Mouse (Mus musculus) ovary, postnatal 36 days (tissue): ENCODE measurements around the gene Mast3.
A peak's percentile ranks its signal among the peaks of the same experiment; 100 is the strongest.

Experiments used
- DNase-seq: peaks from one replicate; pipeline ENCODE4 v3.0.0; 2022; ENCODE audit warnings: low spot score, mixed read lengths

The Mast3 gene

DNA sequence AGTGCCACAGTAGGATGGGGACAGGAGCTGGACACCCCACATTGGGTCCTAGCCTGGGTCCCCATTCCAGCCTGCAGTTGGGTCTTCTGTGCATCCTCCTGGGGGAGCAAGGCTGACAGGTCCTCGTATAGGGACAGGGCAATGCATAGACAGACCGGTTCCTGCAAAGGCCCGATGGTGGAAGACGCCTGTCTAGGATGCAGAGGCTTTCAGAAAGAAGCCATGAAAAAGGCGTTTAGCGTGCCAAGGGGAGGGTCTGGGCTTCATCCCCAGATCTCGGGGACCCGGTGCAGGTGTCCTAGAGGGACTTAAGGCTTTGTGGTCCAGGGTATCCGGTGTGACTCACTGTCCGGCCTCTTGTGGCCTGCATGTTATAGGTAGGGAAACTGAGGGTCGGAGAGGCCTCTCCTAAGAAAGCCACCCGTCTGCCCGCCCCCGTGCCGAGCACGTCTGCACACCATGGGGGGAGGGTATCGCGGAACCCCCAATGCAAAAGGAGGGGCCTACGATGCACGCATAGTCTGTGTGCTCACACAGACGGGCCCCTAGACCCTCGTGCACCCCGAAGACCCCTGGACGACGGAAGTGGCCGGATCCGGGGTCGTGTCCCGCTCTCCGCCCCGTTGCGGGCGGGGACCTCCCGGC lies 28.9 kb downstream of the Mast3 start:
- no peak for DNase-seq

GRCm38 (mm10) chr8:70775227-70775626 lies 29.6 kb downstream of the Mast3 start:
- no peak for DNase-seq

DNA sequence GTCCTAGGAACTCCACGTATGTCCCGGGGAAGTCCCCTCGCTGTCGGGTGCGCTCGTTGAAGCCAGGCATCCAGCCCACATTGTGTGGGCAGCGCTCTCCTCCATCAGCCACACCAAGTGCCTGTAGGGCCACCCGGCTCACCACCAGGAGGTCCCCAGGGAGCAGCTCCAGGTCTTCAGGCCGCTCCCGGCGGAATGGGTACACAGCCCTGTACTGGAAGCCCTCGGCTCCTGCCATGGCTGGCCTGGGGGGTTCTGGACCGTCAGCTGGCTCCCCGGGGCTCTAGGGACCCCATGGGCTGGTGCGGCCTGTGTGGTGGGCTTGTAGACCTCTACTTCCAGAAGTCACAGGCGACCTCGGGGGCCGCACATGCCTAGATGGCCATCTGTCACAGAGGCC lies 30.1 kb downstream of the Mast3 start:
- DNase-seq: no peak

DNA sequence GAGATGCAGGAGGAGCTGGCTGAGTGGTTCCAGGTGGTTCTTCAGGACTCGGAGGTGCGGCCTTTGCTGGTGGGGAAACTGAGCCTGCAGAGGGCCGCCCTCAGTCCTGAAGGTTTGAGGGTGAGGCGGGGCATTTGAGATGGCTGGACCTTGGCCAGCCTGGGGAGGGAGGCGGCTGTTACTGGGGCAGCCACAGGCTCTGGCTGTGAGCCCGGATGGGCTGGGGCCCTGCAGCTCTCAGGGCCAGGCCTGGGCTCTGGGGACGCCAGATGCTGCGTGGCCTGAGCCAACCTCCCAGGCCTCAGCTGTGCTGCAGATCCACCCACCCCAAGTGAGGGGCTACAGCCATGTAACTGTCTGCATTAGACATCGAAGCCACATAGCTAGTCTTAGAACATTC lies 31.0 kb downstream of the Mast3 start:
- peak; percentile 85 for DNase-seq

DNA sequence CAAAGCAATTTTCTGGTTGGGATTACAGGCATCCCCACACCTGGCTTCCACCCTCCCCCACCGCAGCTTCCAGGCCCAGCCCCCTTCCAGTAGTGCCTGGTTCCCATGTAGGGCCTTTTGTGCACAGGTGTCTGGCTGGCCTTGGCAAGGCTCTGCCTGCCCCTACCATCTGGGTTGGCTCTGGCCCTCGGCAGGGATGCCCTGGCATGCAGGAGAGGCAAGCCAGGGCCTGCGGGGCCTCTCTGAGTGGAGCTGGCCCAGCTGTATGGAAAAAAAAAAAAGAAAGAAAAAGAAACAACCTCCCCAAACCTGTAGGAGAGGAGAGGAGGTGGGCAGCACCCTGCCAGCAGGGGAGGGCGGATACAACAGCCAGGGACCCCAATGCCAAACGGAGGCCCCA lies 31.4 kb downstream of the Mast3 start:
- no peak for DNase-seq

DNA sequence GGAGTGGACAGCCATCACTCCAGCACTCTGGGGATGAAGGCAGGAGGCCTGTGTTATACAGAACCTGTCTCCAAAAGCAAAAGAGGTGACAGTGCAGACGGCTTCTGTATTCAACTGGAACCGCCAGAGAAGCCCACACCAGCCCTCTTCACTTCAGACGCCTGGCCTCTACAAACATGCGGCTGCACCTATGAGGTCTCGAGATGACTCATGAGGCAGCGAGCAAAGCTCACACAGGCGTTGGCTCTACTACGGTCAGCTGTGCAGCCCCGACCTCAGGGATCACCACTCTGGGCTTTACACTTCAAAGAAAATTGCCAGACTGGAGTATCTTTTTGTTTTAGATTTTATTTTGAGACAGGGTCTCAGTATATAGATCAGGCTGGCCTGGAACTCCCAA lies 32.0 kb downstream of the Mast3 start:
- no peak for DNase-seq

DNA sequence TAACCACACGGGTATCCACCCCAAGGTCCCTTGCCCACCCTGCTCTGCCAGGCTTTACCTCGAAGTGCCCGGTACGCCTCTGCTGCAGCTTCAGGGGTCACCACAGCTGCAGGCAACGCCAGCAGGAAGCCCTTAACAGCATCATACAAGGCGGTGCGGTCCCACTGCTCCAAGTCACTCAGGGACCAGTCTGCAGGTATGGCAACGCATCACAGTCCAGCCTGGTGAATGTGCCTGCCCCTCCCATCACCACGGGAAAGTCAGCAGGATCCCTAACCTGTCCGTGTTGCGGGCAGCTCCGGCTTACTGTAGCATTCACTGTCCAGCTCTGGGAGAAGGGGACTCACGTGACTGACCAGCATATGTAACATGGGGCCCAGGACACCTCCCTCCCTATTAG lies 32.8 kb downstream of the Mast3 start:
- no peak for DNase-seq

- DNase-seq: no peak
Observed at GRCm38 (mm10) chr8:70771217-70771616, 33.6 kb downstream of the Mast3 start.

DNA sequence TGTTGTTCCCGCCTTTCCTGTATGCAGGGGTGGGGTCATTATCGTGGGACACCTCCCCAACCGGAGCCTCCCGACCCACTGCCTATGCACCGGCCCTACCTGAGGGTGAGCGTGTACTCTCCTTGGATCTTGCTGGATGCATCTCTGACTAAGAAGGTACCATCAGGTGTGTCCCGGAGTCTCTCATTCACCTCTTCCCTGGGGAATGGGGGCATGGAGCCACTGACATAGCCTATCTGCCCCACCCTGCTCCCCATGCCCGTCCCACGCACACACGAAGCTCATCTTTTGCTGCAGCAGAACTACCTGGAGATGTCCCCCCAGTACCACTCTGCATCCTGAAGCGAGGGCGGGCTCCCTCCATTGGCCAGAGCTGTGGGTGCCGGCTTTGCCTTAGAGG lies 34.1 kb downstream of the Mast3 start:
- no peak for DNase-seq

DNA sequence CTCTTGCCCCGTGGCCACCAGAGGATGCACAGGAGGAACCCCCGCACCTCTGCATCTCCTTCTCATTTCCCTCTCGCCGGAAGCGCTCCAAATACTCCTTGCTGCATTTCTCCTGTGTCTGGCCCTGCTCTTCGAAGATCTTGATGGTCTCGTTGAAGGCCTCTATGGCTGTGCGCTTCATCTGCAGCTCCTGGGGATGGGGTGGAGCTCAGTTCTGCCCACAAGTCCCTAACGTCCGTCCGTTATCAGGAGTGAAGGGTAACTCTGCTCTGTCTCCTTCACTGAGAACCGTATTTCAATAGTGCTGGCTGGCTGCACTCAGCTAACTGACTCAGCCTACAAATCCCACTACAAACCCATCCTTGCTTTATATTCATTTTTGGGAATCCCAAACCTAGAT lies 35.0 kb downstream of the Mast3 start:
- no peak for DNase-seq

DNA sequence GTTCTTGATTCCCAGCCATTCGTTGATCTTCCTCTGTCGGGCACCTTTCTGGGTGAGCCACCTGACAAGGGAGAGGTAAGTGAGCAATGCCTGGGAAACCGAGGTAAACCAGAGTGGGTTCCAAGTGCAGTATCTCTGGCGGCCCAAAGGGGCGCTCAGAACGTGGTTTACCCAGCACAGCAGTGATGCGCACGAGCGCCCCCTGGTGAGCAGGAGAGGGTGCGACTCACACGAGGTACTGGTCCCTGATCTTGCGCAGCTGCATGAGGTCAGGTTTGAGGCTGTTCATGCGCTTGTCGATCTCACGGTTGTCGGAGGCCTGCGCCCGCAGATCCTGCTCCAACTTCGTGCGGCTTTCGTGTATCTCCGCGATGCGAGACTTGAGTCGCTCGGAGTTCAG lies 35.5 kb downstream of the Mast3 start:
- DNase-seq: peak; percentile 94

DNA sequence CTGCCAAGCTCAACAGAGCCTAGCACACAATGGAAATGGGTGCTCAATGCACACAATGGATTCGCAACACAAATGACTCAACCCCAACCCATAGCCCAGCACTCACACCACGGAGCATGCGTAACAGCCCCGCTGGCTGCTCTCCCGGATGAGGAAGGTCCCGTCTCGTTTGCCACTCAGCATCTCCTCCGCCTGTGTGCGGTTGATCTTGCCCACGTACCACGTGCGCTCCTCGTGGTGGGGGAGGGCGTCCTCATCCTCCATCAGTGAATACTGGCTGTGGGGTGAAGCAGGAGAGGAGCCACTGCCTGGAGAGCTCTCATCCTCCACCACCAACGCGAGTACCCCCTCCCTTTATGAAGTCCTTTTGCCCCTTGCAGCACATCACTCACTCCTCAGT lies 35.9 kb downstream of the Mast3 start:
- no peak for DNase-seq

DNA sequence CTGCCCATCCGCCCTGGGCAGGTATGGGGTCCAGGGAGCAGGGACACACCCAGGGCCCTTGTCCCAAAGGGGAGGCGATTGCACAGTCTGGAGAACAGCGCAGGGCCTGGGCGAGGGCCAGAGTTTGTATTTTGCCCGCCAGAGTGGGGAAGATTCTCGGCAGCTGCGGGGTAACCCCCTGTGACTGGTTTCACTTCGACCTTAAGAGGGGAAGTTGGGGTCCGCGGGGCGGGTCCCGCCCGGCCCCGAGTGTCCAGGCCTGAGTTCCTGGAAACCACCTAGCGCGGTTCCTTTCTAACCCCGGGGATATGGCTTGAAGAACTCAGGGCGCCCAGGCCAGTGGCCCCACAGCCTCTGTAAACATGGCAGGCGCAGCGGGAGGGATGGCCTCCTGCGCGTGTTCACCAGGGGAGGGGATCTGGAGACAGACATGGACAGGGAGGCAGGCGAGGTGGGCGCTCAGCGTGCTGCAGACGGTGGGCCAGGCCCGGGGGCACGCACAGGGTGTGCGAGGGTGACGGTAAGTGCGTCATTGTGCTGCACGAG lies 36.5 kb downstream of the Mast3 start:
- DNase-seq: no peak

DNA sequence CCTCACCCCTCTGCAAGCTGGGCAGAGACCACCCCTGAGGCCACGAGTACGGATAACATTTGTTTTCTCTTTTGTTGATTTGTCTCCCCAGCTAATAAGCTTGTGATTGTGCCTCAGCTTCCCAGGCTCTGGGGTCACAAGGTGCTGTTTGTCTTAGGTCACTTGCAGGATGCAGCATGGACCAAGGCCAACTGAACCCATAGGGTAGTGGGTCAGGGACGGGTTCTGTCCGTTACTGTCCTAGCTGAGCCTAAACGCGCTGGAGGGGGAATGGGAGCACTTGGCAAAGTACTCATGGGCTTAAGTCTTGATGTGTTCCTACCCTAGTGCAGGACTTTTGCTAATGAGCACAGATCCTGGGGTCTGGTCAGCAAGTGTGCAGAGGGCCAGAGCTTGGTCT lies 37.4 kb downstream of the Mast3 start:
- no peak for DNase-seq

DNA sequence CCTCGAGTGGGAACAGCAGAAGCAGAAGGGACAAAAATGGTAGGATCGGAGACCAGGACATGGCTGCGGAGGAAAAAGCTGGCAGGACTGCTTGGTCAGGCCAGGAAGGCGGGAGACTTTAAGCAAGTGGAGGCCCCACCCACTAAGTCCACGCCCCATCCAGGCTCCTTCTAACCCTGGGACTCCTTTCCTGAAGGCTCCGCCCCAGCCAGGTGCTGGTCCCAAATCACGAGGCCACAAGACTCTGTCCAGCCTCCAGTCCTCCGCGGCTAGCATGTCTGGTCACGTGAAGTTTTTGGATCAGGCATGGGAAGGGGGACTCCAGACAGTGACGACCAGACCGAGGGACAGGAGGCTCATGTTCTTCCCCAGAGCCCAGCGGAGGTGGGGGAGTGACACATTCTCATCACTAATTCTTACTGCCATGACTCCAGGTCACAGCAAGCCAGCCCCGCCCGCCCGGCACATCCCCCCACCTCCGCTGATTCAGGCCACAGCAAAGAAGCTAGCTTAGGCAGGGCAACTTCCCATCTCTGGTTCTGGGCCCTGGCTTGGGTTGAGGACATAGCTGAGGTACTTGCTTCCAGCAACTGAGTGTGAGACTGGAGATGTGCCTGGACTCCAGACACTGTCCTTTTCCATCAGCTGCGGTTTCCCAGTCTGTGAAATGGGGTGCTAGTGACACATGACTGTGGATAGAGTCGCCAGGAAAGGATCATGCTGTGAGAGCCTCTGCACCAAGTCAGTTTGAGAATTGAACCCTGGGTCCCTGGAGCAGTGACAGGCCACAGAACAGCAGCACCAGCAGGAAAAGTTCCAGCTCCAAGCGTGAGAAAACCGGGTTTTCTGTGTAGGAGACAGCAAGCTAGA lies 38.0 kb downstream of the Mast3 start:
- peak; percentile 75 for DNase-seq

DNA sequence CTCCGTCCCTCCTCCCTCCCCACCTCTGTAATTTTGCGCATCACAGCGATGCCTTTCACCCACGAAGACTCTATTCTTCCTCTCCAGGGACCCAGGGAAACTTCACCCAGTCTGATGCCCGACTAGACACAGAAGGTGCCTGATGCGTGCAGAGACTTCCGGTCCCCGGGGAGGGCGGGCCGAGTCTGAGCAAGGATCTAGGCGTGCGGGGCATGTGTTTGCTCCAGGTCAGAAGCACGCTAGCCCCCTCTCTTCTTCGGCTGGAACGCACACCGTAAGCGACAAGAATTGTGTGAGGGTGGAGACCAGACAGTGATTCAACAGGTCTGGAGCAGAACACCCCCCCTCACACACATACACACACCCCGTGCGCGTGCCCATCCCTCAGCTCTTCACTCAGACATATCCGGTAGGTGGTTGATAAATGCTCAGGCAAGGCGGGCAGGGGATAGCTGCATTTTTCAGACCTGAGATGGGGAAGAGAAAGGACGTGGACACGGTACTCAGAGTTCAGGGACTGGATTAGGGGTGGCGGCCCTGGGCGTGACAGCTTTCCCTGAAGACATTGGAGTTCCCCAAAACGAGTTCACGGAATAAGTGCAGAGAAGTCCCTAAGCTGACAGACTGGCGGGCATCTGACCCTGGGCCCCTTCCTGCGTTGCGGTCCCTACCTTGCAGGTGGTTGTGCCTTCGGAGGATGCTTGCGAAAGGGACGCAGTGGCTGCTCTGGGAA lies 38.9 kb downstream of the Mast3 start:
- DNase-seq: no peak

GRCm38 (mm10) chr8:70765329-70765728 lies 39.5 kb downstream of the Mast3 start:
- DNase-seq: no peak

DNA sequence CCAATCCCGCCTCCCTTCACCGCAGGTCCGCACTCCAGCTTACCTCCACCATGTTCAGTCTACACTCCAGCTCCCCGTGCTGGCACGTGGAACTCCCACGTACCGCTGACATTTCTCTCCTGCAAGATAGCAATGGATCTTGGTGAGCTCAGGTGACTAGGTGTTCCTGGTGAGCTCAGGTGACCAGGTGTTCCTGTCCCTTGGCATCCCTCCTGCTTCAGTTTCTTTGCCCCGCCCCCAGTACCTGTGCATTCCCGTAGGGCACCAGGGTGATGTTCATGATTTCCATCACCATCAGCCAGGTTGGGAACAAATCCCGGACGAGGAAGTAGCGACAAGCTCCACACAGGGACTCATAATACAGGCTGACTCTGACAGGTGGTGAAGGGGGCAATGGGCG lies 40.2 kb downstream of the Mast3 start:
- DNase-seq: no peak

GRCm38 (mm10) chr8:70764026-70764425 lies 40.8 kb downstream of the Mast3 start:
- DNase-seq: no peak

DNA sequence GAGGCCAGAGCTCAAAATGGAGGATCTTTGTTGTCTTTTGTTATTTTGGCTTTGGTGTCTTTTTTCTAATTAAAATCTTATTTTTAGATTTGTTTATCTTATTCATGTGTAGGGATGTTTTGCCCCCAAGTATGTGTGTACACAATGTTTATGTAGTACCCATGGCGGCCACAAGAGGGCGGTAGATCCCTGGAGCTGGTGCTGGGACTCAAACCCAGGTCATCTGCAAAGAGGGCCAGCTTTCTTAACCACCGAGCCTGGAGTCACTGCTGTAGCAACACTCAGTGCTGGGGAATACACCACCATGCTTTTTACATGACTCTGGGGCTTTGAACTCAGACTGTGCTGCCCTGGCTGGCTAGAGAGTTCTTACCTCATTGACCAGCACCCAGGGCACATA lies 41.5 kb downstream of the Mast3 start:
- DNase-seq: no peak

DNA sequence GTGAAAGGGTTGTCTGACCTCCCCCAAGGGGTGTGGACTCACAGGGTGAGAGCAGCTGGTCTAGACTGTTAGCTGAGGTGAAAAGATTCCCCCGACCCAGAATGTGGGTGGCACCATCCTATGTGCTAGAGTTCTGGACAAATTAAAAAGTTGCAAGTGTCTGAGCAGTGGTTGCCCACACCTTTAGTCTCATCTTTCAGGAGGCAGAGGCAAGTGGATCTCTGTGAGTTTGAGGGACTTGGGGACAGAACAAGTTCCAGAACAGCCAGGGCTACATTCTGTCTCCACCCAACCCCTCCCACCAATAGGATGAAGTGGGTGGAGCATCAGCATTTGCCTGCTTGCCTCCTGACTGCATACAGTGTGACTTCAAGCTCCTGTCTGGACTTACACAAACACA lies 42.7 kb downstream of the Mast3 start:
- no peak for DNase-seq

GRCm38 (mm10) chr8:70760775-70761406 lies 44.0 kb downstream of the Mast3 start, which contains the start of gene Mpv17l2:
Gene Mpv17l2, minus strand, starts transcription at chr8:70760946.
- peak; percentile 91 for DNase-seq
